Mouse (Mus musculus) layer of hippocampus, adult 2 months (tissue): ENCODE measurements at regions not wholly inside any gene's neighbourhood (a gene's known extent, or its start where the extent isn't known, plus 50 kb on each side); places are given as distances from the start of the nearest gene placed in this dataset.
A peak's percentile ranks its signal among the peaks of the same experiment; 100 is the strongest.

Source experiments
- DNase-seq, 2 experiments: peaks; one replicate each; pipeline ENCODE4 v3.0.0; 2022; ENCODE audit warnings: low spot score in 2 of 2
- H3K27ac ChIP-seq: fragments of 200-600 bp; 2 replicates; pipeline ENCODE4 v1.8.1; 2022
- H3K4me3 ChIP-seq: fragments of 200-600 bp; 2 replicates; pipeline ENCODE4 v1.8.1; 2022; ENCODE audit warnings: mild to moderate bottlenecking
- CTCF ChIP-seq: fragments of 200-600 bp; conservative IDR thresholded peaks from 2 replicates; pipeline ENCODE4 v1.8.1; 2022; ENCODE audit warnings: antibody characterized with exemption, mild to moderate bottlenecking, moderate library complexity

- no peak for TF ChIP-seq CTCF
- no peak for DNase-seq
- H3K27ac ChIP-seq, result no peak overlapping the region
- H3K4me3 ChIP-seq, result no peak overlapping the region
Observed at GRCm38 (mm10) chr6:51127851-51128250, 304.6 kb upstream of the Nfe2l3 start.

- TF ChIP-seq CTCF, result no peak
- H3K27ac ChIP-seq, result no peak overlapping the region
- no peak overlapping the region; the same call in 1 of the 2 replicates for H3K4me3 ChIP-seq
- DNase-seq, result no peak
Observed at GRCm38 (mm10) chr6:51129096-51129495, 303.4 kb upstream of the Nfe2l3 start.

DNA sequence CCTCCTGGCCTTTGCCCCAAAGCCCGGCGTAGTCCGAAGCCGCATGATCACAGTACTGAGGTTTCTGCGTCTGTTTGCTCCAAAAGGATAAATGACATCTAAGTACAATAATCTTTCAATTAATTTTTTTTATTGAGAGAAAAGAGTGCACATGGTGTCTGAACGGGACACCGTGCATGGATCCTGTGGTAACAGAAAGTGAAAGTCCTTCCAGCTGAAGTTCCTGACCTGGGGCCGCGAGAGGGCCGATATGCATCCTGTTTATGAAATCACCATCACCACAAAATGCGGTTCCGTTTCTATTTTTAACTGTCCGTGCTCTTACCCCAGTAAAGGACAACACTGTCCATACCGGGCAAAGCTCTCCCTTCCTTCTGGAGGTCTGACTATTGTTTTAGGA lies 302.9 kb upstream of the Nfe2l3 start:
- peak overlapping the region; percentile 37; the same call in 1 of the 2 replicates for H3K4me3 ChIP-seq
- DNase-seq, result no peak
- no peak for TF ChIP-seq CTCF
- no peak overlapping the region for H3K27ac ChIP-seq

DNA sequence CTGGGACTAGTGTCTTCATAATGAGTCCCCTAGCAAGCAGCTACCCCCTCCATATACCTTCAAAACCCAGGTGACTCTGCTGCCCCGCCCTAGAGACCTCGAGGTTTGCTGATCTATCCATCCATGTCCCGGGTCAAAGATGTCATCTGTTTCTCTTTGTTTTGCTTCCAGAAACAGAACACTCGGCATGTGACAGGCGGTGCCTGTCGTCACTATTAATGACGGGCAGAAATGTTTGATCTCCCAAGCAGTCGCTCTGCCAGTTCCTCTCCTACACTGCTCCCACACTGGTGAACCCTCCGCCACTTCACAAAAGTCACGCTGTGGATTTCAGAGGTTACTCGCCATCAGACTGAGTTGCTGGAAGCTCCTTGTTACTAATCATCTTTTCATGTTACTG lies 287.7 kb upstream of the Nfe2l3 start:
- no peak for TF ChIP-seq CTCF
- Histone ChIP-seq H3K4me3 (no peak overlapping the region), H3K27ac (no peak overlapping the region)
- DNase-seq, result no peak

DNA sequence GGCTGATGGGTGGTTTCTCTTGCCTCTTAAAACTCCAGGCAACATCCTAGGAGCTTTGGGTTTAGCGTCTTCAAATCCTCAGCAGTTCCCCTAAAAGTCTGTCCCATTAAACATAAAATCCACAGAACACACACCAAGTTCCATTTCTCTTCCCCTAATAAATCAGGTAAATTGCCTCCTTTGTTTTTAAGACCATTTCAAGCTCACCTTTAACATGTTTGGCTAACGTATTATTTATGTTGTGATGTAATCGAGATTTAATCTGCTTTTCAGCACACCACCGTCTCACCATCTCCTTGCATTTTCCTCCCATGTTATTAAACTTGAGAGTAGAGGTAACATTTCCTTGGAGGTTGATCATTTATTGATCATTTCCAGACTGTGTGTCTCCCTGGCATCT lies 286.6 kb upstream of the Nfe2l3 start:
- Histone ChIP-seq H3K27ac (no peak overlapping the region), H3K4me3 (no peak overlapping the region)
- no peak for TF ChIP-seq CTCF
- no peak for DNase-seq

DNA sequence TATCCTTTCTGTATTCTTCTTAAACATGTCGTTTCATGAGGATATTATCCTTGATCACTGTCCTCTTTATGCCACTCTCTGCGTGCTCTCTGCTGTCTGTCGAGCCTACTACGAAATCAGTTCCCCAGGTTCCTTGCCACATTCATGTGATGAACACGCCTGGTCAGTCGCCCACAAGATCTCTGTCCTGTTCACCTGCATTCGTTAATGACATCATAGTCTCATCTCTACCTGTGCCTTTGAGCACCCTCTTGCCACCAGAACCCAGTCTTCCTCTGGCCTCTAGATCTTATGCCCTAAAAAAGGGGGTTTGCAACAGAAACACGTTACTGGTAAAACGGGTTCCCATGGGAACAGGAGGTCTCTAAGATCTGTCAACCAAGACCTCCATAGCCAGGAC lies 283.6 kb upstream of the Nfe2l3 start:
- no peak for TF ChIP-seq CTCF
- no peak for DNase-seq
- Histone ChIP-seq H3K27ac (no peak overlapping the region), H3K4me3 (no peak overlapping the region)

DNA sequence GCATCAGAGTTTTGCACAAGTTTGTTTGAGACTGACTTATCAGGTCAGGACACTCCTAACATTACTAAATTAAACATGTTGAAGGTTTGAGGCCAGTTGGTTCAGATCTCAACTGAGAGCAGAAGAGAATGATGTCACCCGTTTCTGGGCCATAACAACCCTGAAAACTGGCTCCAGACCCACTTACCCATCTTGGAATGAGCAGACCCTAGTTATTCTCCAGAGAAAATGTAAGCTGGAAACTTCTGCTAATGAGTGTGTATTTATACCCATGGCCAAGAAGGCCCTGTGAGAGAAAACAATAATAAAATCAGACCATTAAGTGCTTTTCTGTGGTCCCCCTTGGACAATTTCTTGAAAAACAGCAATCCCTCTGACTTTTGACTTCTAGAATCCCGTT lies 282.4 kb upstream of the Nfe2l3 start:
- Histone ChIP-seq H3K27ac (no peak overlapping the region), H3K4me3 (no peak overlapping the region)
- TF ChIP-seq CTCF, result no peak
- no peak for DNase-seq

DNA sequence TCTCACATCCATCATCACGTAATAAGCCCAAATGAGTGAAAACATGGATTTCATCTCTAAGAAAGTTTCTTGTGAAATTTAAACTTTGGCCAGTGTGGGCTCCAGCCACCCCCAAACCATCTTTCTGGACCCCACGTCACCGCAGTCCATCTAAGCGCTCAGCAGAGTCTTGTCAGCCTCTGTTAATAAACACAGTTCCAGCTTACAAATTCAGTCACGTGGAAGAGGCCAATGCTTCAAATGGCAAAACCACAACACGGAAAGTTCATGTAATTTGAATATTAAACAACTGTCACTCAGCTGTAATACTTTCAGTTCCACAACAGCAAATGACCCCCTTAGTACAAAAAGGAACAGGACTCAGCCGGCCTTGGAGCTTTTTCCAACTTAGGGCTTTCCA lies 282.0 kb upstream of the Nfe2l3 start:
- no peak for TF ChIP-seq CTCF
- no peak overlapping the region for H3K4me3 ChIP-seq
- no peak overlapping the region for H3K27ac ChIP-seq
- DNase-seq, result no peak

GRCm38 (mm10) chr6:51150916-51151315 lies 281.6 kb upstream of the Nfe2l3 start:
- Histone ChIP-seq H3K4me3 (no peak overlapping the region), H3K27ac (no peak overlapping the region)
- no peak for DNase-seq
- no peak for TF ChIP-seq CTCF

DNA sequence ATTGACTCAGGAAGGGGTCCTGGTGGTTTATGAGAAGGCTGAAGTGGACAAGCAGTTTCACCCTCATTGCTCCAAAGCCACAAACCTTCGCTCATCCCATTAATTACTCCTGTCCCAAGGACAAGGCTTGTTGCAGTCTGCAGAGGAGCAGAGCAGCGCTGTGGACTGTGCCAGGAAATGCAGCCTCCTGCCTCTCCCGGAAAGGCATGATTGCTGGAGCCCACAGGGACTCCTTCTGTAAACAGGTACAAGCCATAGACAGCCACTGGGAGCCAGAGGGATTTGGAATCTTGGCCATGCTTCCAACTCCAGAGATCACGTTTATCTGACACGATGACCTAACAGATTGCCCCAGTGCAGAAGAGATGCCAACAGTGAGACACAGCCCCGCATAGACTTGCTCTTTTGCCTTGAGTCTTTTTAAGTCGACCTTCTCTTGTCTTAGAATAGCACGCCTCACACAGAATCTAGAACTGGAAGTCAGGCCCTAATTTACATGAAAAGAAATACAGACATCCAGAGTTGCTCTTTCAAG lies 275.6 kb upstream of the Nfe2l3 start:
- Histone ChIP-seq H3K27ac (no peak overlapping the region), H3K4me3 (no peak overlapping the region)
- no peak for TF ChIP-seq CTCF
- no peak for DNase-seq

DNA sequence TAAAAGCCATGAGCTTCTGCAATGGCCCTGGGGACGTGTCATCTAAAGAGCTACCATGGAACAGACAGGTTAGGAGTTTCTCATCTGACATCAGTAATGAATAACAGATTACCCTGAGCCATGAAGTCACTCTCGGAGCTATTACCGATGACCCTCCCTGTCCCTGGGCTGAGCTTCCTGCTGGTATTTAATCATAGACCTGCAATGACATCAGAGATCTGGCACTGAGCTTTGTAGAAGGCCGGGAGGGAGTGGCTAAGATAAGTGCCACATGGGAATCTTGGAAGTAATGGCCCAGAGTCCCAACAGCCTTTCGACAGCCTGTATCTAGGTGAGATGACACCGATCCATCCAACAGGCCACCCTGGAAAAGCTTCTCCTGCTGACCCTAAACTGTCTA lies 271.3 kb upstream of the Nfe2l3 start:
- DNase-seq, result no peak
- Histone ChIP-seq H3K27ac (no peak overlapping the region), H3K4me3 (no peak overlapping the region)
- no peak for TF ChIP-seq CTCF

DNA sequence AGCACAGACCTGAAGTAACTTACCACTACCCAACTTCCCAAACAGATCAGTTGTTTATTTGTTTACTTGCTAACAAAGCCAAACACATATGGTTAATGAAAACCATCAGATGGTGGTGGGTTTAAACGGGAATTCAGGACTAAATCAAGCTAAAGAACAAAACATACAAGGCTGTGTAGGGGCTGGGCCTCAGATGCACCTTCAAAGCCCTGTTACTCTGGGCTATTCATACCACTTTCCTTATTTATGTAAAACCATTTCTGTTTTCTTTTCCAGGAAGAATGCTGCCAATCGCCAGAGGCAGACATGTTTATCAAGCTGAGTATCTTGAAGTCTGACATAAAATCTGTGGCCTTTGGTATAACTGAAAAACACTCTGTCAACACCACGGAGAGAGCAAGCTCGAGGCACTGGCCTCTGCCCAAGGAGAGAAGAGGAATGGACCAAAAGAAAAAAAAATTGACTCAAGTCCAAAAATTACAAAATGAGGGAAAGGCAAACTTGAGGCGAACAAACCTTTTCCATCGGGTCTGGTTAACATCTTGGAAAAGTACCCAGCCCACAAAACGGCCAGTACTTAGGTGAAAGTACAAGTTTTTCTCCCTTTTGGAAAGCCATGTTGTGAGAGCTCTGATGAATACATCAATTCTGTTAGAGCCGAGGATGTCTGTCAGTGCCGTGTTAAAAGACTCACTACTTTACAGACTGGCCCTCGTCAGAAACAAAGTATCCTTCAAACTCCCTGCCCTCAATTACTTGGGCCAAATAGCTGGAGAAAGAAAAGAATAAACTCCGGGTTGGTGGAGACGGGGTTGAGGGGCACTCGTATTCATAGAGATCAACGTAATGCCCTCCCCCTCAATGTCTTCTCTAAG lies 270.0 kb upstream of the Nfe2l3 start:
- Histone ChIP-seq H3K27ac (no peak overlapping the region), H3K4me3 (no peak overlapping the region)
- no peak for TF ChIP-seq CTCF
- no peak for DNase-seq

DNA sequence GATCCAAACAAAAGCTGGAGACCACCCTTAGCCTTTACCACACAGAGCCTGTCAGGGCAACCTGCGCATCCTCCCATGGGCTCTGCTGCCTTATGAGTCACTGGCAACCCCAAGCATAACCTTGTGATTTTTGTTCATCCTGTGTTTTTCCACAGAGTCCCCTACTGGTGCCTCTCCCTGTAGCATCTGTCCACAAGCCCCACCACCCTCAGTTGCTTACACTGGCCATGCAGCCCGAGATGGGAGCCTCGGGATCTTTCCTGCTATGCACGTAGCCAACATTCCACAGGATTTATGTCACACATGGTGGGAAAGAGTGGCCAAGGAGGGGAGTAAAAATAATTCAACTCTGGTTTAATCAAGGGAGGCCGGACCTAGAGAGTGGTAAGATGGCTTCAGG lies 269.2 kb upstream of the Nfe2l3 start:
- no peak for TF ChIP-seq CTCF
- Histone ChIP-seq H3K4me3 (no peak overlapping the region), H3K27ac (no peak overlapping the region)
- no peak for DNase-seq

DNA sequence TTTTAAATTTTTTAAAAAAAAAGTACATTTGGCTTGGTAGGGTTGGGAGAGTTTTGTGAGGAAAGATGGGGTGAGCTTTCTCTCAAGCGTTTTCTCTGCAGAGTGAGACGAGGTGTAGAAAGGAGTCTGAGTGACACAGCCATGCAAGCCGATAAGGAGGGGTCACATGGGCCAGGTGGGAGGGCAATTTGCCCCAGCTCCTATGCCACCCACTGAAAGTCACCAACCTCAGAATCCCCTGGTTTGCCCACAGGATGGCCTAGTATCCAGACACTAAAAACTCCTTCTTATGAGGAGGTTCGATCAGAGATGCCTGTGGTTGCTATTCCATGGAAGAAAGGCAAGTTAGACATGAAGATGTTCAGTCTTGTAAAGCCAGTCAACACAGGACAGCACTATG lies 268.6 kb upstream of the Nfe2l3 start:
- no peak for DNase-seq
- Histone ChIP-seq H3K4me3 (no peak overlapping the region), H3K27ac (no peak overlapping the region)
- no peak for TF ChIP-seq CTCF
